Mouse (Mus musculus): ENCODE measurements around the gene Zfp36l3. TPM values are rescaled to one million over a fixed set of nuclear protein-coding genes. Genes with fewer than 3 reads are reported as not detected.

The Zfp36l3 gene
- not detected in 2 replicates for polyA plus RNA-seq (2021; fragmentation: Nextera tagmentation)
- long read RNA-seq, experiment 1 = 0 reads
- long read RNA-seq, experiment 2 = 0 reads

GRCm38 (mm10) chrX:53776276-53776675, at the start of gene Zfp36l3:
Zfp36l3 (minus strand) TSS chrX:53776394.

GRCm38 (mm10) chrX:53797519-53797918, 21.3 kb upstream of the Zfp36l3 start, which contains the start of gene Xlr:
Xlr (minus strand) TSS chrX:53797706.

GRCm38 (mm10) chrX:53757736-53758135, 18.5 kb downstream of the Zfp36l3 start, which contains the start of gene 1700013H16Rik:
1700013H16Rik (minus strand) TSS chrX:53757831.

GRCm38 (mm10) chrX:53724596-53724995, 51.6 kb downstream of the Zfp36l3 start, which contains the start of gene 4930502E18Rik:
4930502E18Rik (plus strand) TSS chrX:53724826.

Other genes with a start within 250 kb of the Zfp36l3 start
- 326 and 330 TPM in 2 replicates for gene Rtl8c, start 168.4 kb downstream of the Zfp36l3 start, polyA plus RNA-seq (2021; fragmentation: Nextera tagmentation)
- 0.34 TPM in 1 of 2 replicates, not detected in the other for gene Gm14597, start 167.4 kb downstream of the Zfp36l3 start, polyA plus RNA-seq (2021; fragmentation: Nextera tagmentation)
- 82.4 and 135 TPM in 2 replicates for gene Rtl8a, start 132.7 kb downstream of the Zfp36l3 start, polyA plus RNA-seq (2021; fragmentation: Nextera tagmentation)
- gene Rtl8b, start 106.0 kb downstream of the Zfp36l3 start, polyA plus RNA-seq (2021; fragmentation: Nextera tagmentation) = 29.4 and 95.4 TPM in 2 replicates
- 0.44 and 0.65 TPM in 2 replicates for gene 4930502E18Rik, start 51.6 kb downstream of the Zfp36l3 start, polyA plus RNA-seq (2021; fragmentation: Nextera tagmentation)
- not detected in 2 replicates for gene 1700013H16Rik, start 18.6 kb downstream of the Zfp36l3 start, polyA plus RNA-seq (2021; fragmentation: Nextera tagmentation)
- 2.7 and 2.9 TPM in 2 replicates for gene Xlr, start 21.3 kb upstream of the Zfp36l3 start, polyA plus RNA-seq (2021; fragmentation: Nextera tagmentation)

Measured in left cerebral cortex, adult 6 months (tissue).